Mouse (Mus musculus) heart, adult 10 weeks (tissue): Measurements from ENCODE around the gene Rps17. TPM values are rescaled to one million over a fixed set of nuclear protein-coding genes. Genes with fewer than 3 reads are reported as not detected.

Source experiments
- polyA plus RNA-seq: library from polyadenylated mRNA; stranded (reverse); fragments of 350-450 nt; fragmentation: Illumina TruSeq; extraction: RNeasy Lipid Tissue Mini Kit (QIAGEN cat#74804); gene quantifications from one replicate; pipeline ENCODE4 v1.2.3, GENCODE M21; 2014; ENCODE audit warnings: low read depth, low replicate concordance

The Rps17 gene
- polyA plus RNA-seq = 1,396 TPM

DNA sequence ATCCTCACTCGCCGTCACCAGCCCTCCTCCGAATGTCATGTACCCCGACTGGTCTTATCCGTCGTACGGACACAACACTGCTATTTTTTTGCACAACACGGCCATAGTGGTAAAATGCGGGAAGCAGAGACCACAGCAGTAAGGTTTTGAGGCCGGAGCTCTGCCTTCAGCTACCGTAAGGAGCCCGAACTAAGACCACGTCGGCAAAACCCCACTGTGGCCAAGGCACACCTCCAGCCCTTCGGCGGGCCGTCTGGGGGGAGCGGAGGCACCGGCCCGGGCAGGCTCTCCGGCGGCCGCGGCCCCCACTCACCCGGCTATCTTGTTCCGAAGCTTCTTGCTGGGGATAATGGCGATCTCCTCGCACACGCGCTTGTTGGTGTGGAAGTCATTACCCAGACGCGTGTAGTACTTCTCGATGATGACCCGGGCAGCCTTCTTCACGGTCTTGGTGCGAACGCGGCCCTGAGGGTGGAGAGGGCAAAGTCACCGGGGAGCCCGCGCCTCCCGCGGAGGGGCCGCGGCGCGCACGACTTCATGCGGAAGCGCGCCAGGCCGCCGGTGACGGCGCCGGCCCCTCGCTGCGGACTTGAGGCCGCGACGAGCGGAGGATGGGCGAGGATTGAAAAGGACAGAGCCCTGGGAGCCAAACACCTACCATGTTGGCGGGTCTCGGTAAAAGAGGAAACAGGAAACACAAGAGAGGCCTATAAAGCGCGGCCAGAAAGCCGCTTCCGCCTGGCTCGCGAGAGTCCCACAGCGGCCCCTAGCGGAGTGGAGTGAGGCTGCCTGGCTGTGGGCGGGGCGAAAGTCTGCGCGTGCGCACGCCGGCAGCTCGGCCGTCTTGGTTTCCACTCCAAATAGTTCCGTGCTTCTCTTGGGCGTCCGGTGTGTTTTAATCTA is at the start of gene Rps17:
TSS of gene Rps17 (minus strand) at position 711 of the 903 bp plus-strand sequence.

Other genes starting within 250 kb of the Rps17 start
- not detected for gene Slc28a1, start 230.5 kb downstream of the Rps17 start, polyA plus RNA-seq
- 13.1 TPM for gene Pde8a, start 131.7 kb downstream of the Rps17 start, polyA plus RNA-seq
- 29.2 TPM for gene Cpeb1, start 110.2 kb upstream of the Rps17 start, polyA plus RNA-seq
- 0.18 TPM for gene Ap3b2, start 148.7 kb upstream of the Rps17 start, polyA plus RNA-seq
- gene BC048679, start 153.0 kb upstream of the Rps17 start, polyA plus RNA-seq = not detected
- 169 TPM for gene Fsd2, start 221.7 kb upstream of the Rps17 start, polyA plus RNA-seq
- 8.9 TPM for gene Whamm, start 226.0 kb upstream of the Rps17 start, polyA plus RNA-seq